Mouse (Mus musculus) C2C12 (cell line): ENCODE results near the gene Atg16l1.

Experiments
- CTCF ChIP-seq: IDR thresholded peaks from one replicate; pipeline ENCODE4 v1.5.1; 2011; ENCODE audit not compliant: control insufficient read depth, insufficient read depth, insufficient read length
- MAX ChIP-seq: IDR thresholded peaks from one replicate; pipeline ENCODE4 v1.6.1; 2011; ENCODE audit warnings: mild to moderate bottlenecking, control low read depth

GRCm38 (mm10) chr1:87711938-87712613, 43.6 kb upstream of the Atg16l1 start:
- TF ChIP-seq MAX (no peak), CTCF (no peak)
